Mouse (Mus musculus): Measurements from ENCODE around the gene Nav2. TPM values are rescaled to one million over a fixed set of nuclear protein-coding genes. Genes with fewer than 3 reads are reported as not detected.

The Nav2 gene
- polyA plus RNA-seq, 1 experiment from 2014 or later, result 23.0 TPM

DNA sequence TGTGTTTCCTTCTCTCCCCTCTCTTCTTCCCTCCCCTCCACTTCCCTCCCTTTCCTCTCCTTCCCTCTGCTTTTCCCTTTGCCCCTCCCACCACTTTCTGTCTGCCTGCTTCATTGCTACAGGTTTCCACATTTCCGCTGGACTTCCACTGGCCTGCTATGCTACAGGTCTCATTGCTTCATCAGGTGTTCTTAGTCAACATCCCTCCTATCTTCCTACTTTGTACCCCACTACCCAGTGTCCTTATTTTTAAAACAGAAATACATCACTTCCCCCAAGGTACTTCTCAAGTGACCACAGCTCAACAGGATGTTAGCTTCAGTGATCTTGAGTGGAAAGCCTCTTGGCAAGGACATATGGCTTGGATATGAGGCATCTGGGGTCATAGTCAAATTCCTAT is 158.3 kb downstream of the Nav2 start:
- no peak overlapping the region for H3K4me2 ChIP-seq (replicated peaks)
- no peak overlapping the region for H3K4me3 ChIP-seq
- H3K27ac ChIP-seq (replicated peaks), result peak overlapping the region; percentile 88
- whole genome bisulfite sequencing, result 83% methylated on average over 1 of the region's 1 CpGs
- ATAC-seq (ENCODE audit: low FRiP score, low read depth), result no peak
- no peaks in the 10 kb centered on the region for H3K9me3 ChIP-seq
- no peaks in the 10 kb centered on the region for H3K36me3 ChIP-seq
- H3K4me1 ChIP-seq, result peaks cover 63% of the 10 kb centered on the region
- no peak overlapping the region for H3K9ac ChIP-seq (replicated peaks)
- H3K27me3 ChIP-seq, result peaks cover 13% of the 10 kb centered on the region

DNA sequence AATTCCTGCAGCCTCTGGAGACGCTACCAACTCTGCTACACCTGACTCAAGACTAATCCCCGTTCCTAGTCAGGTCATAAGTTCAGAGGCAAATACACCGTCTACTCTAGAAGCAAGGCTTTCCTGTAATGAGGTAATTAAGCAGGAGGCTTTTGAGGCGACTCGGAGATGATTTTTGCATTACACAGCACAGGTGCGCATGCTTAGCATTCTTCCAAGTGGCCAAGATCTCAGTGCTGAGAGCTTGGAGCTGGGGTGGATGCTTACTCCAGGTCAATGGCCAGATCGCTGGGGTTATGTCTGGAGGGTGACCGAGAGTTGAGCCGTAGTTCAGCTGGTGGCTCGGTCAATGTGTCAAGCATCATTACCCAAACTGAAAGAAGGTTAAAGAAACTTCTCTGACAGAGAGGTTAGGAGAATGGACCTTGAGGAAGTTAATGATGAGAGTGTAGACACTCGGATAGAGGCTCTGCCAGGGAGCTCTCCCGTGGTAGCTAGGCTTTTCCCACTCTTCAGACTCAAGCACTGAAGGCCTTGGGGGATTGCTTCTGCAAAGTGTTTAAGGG is 161.0 kb downstream of the Nav2 start:
- ATAC-seq (ENCODE audit: low FRiP score, low read depth), result no peak
- Histone ChIP-seq H3K4me1 (peaks cover 64% of the 10 kb centered on the region), H3K27me3 (peaks cover 13% of the 10 kb centered on the region), H3K9ac (replicated peaks) (no peak overlapping the region), H3K4me2 (replicated peaks) (no peak overlapping the region), H3K36me3 (no peaks in the 10 kb centered on the region), H3K27ac (replicated peaks) (peak overlapping the region; percentile 3), H3K9me3 (no peaks in the 10 kb centered on the region), H3K4me3 (no peak overlapping the region)
- 50% methylated on average over 12 of the region's 12 CpGs for WGBS

- no peaks in the 10 kb centered on the region for H3K36me3 ChIP-seq
- peaks cover 54% of the 10 kb centered on the region for H3K4me1 ChIP-seq
- ATAC-seq (ENCODE audit: low FRiP score, low read depth), result no peak
- H3K27ac ChIP-seq (replicated peaks), result peak overlapping the region; percentile 80
- H3K27me3 ChIP-seq, result peaks cover 18% of the 10 kb centered on the region
- H3K9ac ChIP-seq (replicated peaks), result no peak overlapping the region
- peak overlapping the region; percentile 16; the same call in 1 of the 2 replicates for H3K4me2 ChIP-seq (replicated peaks)
- WGBS, result 21% methylated on average over 1 of the region's 1 CpGs
- no peak overlapping the region for H3K4me3 ChIP-seq
- no peaks in the 10 kb centered on the region for H3K9me3 ChIP-seq
Measured at GRCm38 (mm10) chr7:49070621-49071020, 162.1 kb downstream of the Nav2 start.

DNA sequence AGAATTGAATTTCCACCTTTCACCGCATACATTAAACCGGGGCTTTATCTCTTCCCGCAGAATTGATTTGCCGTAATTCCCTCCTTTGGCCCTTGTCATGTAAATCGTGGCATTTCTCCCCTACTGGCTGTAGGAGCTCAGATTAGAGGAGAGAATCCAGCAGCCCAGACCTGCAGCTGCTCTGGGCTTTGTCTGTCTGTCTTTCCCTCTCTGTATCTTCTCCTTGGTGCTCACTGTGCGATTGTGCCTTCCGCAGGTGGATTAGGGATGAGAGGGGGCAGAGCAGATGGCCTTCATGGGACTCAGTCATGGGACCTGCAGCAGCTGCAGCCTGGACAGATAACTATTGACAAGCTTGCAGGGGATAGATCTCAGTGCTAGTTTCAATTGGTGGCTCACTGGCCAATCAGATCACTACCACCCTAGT is 162.6 kb downstream of the Nav2 start:
- WGBS, result 4% methylated on average over 7 of the region's 7 CpGs
- Histone ChIP-seq H3K9me3 (no peaks in the 10 kb centered on the region), H3K27me3 (peaks cover 18% of the 10 kb centered on the region), H3K4me1 (peaks cover 54% of the 10 kb centered on the region), H3K4me3 (no peak overlapping the region), H3K27ac (replicated peaks) (peak overlapping the region; percentile 80), H3K36me3 (no peaks in the 10 kb centered on the region), H3K9ac (replicated peaks) (no peak overlapping the region), H3K4me2 (replicated peaks) (peak overlapping the region; percentile 16)
- peak; percentile 77 for ATAC-seq (ENCODE audit: low FRiP score, low read depth)

DNA sequence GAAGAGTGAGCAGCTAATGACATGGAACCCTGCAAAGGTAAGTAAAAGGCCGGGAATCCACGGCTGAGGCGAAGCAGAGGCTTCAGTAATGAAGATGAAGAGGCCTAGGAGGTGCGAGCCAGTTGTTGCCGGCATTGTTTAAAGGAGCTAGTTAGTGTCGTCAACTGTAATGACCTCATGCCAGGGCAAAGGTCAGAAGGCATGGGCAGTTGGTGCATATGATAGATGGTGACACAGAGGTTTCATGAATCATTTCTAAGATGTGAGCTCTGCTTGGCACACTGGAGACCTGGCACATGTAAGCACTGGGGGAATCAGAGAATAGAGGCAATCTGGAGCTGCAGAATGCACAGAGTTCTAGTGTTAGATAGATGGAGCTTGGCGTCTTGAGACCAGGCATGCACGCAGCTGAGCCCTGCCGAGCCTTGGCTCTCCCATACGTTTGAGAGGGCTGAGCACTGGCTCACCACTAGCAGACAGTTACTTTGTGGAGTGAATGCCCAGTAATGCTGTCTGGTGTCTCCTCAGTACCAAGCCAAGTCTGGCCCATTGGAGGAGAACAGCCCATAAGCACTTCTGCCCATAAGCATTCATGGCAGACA is 166.9 kb downstream of the Nav2 start:
- Histone ChIP-seq H3K27me3 (peaks cover 9% of the 10 kb centered on the region; the same call in 1 of the 2 replicates), H3K36me3 (no peaks in the 10 kb centered on the region), H3K4me2 (replicated peaks) (no peak overlapping the region), H3K27ac (replicated peaks) (0 out of 2 replicates have a peak overlapping the region, but pooled peaks have one; percentile 43), H3K4me3 (no peak overlapping the region), H3K4me1 (peaks cover 48% of the 10 kb centered on the region), H3K9me3 (no peaks in the 10 kb centered on the region), H3K9ac (replicated peaks) (no peak overlapping the region)
- WGBS, result 73% methylated on average over 10 of the region's 10 CpGs
- ATAC-seq (ENCODE audit: low FRiP score, low read depth), result no peak

DNA sequence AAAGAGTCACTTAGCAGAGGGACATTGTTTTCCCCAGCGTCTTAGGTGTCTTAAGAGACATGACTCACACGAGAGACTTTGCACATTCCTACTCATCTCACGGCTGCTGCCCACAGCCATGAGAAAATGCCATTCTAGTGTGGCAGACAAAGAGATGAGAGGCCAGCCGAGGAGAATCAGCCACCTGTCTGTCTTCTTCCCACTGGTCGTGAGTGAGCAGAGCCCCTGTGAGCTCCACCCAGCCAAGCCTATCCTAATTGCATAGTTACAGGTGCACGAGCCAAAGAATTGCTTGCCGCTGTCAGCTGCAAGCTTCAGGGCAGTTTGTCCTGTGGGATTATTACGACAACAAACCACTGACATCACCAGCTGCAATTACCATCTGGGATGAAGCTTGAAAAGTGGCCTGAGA is 167.8 kb downstream of the Nav2 start:
- peaks cover 41% of the 10 kb centered on the region for H3K4me1 ChIP-seq

GRCm38 (mm10) chr7:49078930-49079329 is 170.4 kb downstream of the Nav2 start:
- H3K4me1 ChIP-seq, result peaks cover 52% of the 10 kb centered on the region
- H3K9ac ChIP-seq (replicated peaks), result no peak overlapping the region
- ATAC-seq (ENCODE audit: low FRiP score, low read depth), result no peak
- H3K4me3 ChIP-seq, result no peak overlapping the region
- H3K4me2 ChIP-seq (replicated peaks), result no peak overlapping the region
- no peaks in the 10 kb centered on the region for H3K9me3 ChIP-seq
- peak overlapping the region; percentile 61 for H3K27ac ChIP-seq (replicated peaks)
- 31% methylated on average over 5 of the region's 5 CpGs for WGBS
- H3K36me3 ChIP-seq, result no peaks in the 10 kb centered on the region
- H3K27me3 ChIP-seq, result peaks cover 16% of the 10 kb centered on the region

More for the DNA sequence above, 167.8 kb downstream of the Nav2 start:
- peak; percentile 21; the same call in 1 of the 2 replicates for ATAC-seq (ENCODE audit: low FRiP score, low read depth)
- Histone ChIP-seq H3K27ac (replicated peaks) (peak overlapping the region; percentile 43; the same call in 1 of the 2 replicates), H3K36me3 (no peaks in the 10 kb centered on the region), H3K9me3 (no peaks in the 10 kb centered on the region), H3K27me3 (peaks cover 14% of the 10 kb centered on the region), H3K4me3 (no peak overlapping the region), H3K4me2 (replicated peaks) (no peak overlapping the region), H3K9ac (replicated peaks) (no peak overlapping the region)
- WGBS, result 51% methylated on average over 8 of the region's 8 CpGs

GRCm38 (mm10) chr7:49082585-49083165 is 174.2 kb downstream of the Nav2 start:
- no peak for ATAC-seq (ENCODE audit: low FRiP score, low read depth)

DNA sequence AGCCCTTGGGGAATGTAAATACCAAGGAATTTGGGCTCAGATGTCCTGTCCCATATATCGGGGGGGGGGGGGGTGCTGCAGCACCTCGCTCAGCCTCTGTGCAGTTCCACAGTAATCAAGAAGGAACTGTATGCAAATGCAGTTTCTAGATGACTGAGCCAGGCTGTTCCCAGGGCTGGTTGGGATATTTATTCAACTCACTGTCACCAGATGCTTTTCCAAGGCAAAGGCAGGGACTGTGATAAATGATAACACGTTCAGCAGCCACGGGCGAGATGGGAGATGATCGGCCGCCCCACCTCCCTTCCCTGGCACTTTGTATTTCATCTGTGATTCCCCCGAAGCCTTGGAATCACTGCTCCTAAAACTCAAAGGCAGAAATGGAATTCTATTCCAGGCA is 176.3 kb downstream of the Nav2 start:
- peaks cover 49% of the 10 kb centered on the region for H3K4me1 ChIP-seq
- H3K36me3 ChIP-seq, result no peaks in the 10 kb centered on the region
- H3K9ac ChIP-seq (replicated peaks), result no peak overlapping the region
- no peak overlapping the region for H3K4me3 ChIP-seq
- peak overlapping the region; percentile 63 for H3K27ac ChIP-seq (replicated peaks)
- no peaks in the 10 kb centered on the region for H3K9me3 ChIP-seq
- WGBS, result 42% methylated on average over 8 of the region's 8 CpGs
- H3K4me2 ChIP-seq (replicated peaks), result 0 out of 2 replicates have a peak overlapping the region, but pooled peaks have one; percentile 0
- H3K27me3 ChIP-seq, result peaks cover 30% of the 10 kb centered on the region
- no peak for ATAC-seq (ENCODE audit: low FRiP score, low read depth)

More at GRCm38 (mm10) chr7:49082585-49083165, 174.2 kb downstream of the Nav2 start:
- Histone ChIP-seq H3K36me3 (no peaks in the 10 kb centered on the region), H3K4me2 (replicated peaks) (no peak overlapping the region), H3K9me3 (no peaks in the 10 kb centered on the region), H3K9ac (replicated peaks) (no peak overlapping the region), H3K27ac (replicated peaks) (peak overlapping the region; percentile 63; the same call in 1 of the 2 replicates), H3K27me3 (peaks cover 14% of the 10 kb centered on the region; the same call in 1 of the 2 replicates), H3K4me3 (no peak overlapping the region), H3K4me1 (peaks cover 61% of the 10 kb centered on the region)
- 46% methylated on average over 4 of the region's 4 CpGs for WGBS

DNA sequence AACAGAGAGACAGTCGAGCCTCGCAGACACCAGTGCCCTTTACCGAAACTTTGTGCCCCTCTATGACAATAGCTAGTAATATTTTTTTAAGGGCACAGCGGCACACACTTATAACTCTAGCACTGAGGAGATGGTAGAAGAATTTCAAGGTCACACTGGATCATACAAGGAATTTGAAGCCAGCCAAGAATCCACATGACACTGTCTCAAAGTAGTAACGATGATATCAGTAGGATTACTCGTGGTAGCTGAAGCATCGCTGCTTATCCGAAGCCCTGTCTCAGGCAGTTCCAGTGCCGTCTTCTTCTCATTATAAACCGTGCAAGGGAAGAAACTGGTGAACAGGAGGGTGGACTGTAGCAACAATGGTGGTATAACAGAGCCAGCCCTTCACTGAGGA is 177.2 kb downstream of the Nav2 start:
- H3K9ac ChIP-seq (replicated peaks), result no peak overlapping the region
- peaks cover 54% of the 10 kb centered on the region for H3K4me1 ChIP-seq
- H3K4me2 ChIP-seq (replicated peaks), result no peak overlapping the region
- ATAC-seq (ENCODE audit: low FRiP score, low read depth), result no peak
- H3K36me3 ChIP-seq, result no peaks in the 10 kb centered on the region
- H3K9me3 ChIP-seq, result no peaks in the 10 kb centered on the region
- 78% methylated on average over 10 of the region's 10 CpGs for WGBS
- peaks cover 36% of the 10 kb centered on the region for H3K27me3 ChIP-seq
- no peak overlapping the region for H3K4me3 ChIP-seq
- 0 out of 2 replicates have a peak overlapping the region, but pooled peaks have one; percentile 63 for H3K27ac ChIP-seq (replicated peaks)

- Histone ChIP-seq H3K4me3 (no peak overlapping the region), H3K9ac (replicated peaks) (no peak overlapping the region), H3K27ac (replicated peaks) (no peak overlapping the region), H3K4me1 (peaks cover 63% of the 10 kb centered on the region), H3K4me2 (replicated peaks) (no peak overlapping the region), H3K27me3 (peaks cover 39% of the 10 kb centered on the region), H3K36me3 (no peaks in the 10 kb centered on the region), H3K9me3 (no peaks in the 10 kb centered on the region)
- 78% methylated on average over 5 of the region's 5 CpGs for WGBS
- ATAC-seq (ENCODE audit: low FRiP score, low read depth), result no peak
Measured at GRCm38 (mm10) chr7:49087154-49087553, 178.6 kb downstream of the Nav2 start.

DNA sequence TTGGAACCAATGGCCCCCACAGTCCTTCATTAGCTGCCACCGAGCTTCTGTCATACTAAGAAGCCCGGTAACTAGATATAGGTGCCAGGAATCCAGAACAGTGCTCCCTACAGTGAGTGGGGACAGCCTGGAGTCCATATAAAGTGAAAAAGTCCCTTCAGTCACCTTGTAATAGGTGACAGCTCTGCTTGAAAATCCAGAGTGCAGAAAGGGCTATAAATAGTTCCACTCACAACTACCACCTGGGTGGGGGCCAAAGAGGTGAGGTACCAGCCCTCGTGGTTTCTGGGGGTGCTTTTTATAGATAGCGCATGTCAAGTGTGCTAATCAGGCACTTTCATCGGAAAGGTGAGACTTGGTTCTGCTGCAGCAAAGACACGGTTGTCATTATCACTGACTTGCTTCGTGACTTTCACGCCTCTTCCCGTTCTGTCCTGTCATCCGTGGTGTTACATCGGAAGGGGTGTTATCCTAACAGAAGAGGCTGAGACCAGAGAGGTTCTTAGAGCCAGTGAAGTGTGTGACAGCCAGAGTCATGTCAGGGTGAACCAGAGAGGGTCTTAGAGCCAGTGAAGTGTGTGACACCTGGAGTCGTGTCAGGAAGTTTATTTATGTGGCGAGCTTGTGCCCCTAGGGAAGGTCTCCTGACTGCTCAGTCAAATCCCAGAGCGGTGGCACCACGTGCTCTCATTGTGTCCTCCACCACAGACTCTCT is 179.8 kb downstream of the Nav2 start:
- no peak overlapping the region for H3K4me2 ChIP-seq (replicated peaks)
- H3K9me3 ChIP-seq, result no peaks in the 10 kb centered on the region
- peaks cover 51% of the 10 kb centered on the region for H3K4me1 ChIP-seq
- no peaks in the 10 kb centered on the region for H3K36me3 ChIP-seq
- WGBS, result 78% methylated on average over 15 of the region's 15 CpGs
- no peak overlapping the region for H3K9ac ChIP-seq (replicated peaks)
- peaks cover 41% of the 10 kb centered on the region for H3K27me3 ChIP-seq
- ATAC-seq (ENCODE audit: low FRiP score, low read depth), result no peak
- H3K27ac ChIP-seq (replicated peaks), result no peak overlapping the region
- H3K4me3 ChIP-seq, result no peak overlapping the region

All from midbrain, embryonic 12.5 days (tissue).